Mouse (Mus musculus): ENCODE data around the gene Med15.

The Med15 gene

DNA sequence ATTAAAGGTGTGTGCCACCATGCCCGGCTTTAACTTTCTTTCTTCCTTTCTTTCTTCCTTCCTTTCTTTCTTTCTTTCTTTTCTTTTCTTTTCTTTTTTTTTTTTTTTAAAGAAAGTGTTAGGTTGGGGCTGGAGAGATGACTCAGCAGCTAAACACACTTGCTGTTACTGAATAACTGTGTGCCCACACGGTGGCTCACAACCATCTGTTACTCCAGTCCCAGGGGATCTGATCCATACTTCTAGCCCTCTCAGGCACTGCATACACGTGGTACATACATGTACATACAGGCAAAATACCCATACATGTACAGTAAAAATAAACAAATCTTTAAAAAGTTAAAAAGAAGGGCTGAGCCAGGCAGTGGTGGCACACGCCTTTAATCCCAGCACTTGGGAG, 121.3 kb downstream of the Med15 start:
- no peak for DNase-seq

DNA sequence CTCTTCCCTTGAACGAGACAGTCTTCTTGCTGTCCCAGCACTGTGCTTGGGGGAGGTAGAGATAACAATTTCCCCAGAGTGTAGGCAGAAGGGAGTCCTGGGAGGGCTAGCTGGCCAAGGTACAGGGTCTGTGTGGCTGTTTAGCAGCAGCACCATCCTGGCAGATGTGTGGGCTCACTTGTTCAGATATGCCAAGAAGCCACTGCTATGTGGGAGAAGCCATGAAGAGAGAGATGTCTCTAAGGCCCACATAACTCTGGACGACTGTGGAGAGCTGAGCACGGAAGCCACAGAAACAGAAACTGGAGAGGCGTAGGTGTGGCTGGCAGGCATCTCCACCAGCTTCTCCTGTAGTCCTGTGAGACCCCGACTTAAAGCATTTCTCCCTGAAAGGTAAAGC, 127.0 kb downstream of the Med15 start:
- DNase-seq = no peak

DNA sequence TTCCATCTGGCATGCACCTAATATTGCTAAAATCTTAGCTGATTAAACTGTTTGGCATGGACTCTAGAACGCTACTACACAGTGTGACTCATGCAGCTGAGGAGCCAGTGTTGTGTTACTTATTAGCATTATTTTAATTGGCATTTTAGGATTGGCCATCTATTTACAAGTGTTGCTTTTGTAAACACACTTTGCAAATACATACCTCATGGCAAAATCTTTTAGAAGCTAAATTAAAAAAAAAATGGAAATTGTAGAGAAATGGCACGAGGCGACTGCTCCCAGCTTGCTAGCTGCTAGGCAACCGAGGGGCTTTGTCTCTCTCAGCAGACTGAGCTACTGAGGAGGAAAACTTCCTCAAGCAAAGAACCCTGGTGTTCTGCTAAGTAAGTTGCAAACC, 127.8 kb downstream of the Med15 start:
- no peak for DNase-seq

Measured in thymus, postnatal 4 days (tissue).